Mouse (Mus musculus) left cerebral cortex, adult 2 months (tissue): ENCODE measurements around the gene Bckdha. TPM values are rescaled to one million over a fixed set of nuclear protein-coding genes. Genes with fewer than 3 reads are reported as not detected.

Experiments used
- DNase-seq, 2 experiments: peaks; one replicate each; pipeline ENCODE4 v3.0.0; 2021 to 2022; ENCODE audit warnings: low spot score in 2 of 2, mixed read lengths in 1 of 2; ENCODE audit errors: extremely low spot score in 1 of 2
- H3K27ac ChIP-seq: fragments of 200-600 bp; 2 replicates; pipeline ENCODE4 v1.8.1; 2022
- H3K4me3 ChIP-seq: fragments of 200-600 bp; 2 replicates; pipeline ENCODE4 v1.8.1; 2022
- CTCF ChIP-seq: fragments of 200-600 bp; IDR thresholded peaks from 2 replicates; pipeline ENCODE4 v1.8.1; 2022; ENCODE audit warnings: antibody characterized with exemption, mild to moderate bottlenecking, moderate library complexity
- intact Hi-C: fragments of 180-260 bp; cut with DNase I; formaldehyde crosslinking; loops from one replicate; pipeline ENCODE4 v1.15.1; 2025
- total RNA-seq, 2 experiments: library from RNA; stranded (reverse); gene quantifications; 2 replicates each; pipeline ENCODE4 v1.2.3; 2021

Bckdha gene
- total RNA-seq, 2 experiments from 2014 or later: 32.9 to 33.9 TPM

DNA sequence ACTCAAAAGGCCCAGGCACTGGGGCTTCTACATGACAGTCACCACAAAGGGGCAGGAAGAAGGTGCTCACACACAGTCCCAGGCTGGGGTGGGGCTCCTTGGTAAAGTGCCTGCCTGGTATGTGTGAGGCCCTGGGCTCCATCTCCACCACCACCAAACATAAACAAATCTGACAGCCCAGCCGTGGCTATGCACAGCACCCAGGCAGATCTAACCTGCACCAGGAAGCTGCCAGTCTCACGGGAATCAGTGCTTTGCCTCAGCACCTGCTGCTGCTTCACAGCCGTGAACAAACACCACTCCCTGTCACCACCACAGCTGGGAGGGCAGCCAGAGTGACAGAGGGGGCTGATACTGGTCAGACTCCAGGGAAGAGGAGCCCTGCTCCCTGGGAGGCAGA, 22.4 kb downstream of the Bckdha start:
- Histone ChIP-seq H3K27ac (no peak overlapping the region), H3K4me3 (no peak overlapping the region)
- TF ChIP-seq CTCF: no peak
- DNase-seq: no peak
- intact Hi-C loops: no loop called here

DNA sequence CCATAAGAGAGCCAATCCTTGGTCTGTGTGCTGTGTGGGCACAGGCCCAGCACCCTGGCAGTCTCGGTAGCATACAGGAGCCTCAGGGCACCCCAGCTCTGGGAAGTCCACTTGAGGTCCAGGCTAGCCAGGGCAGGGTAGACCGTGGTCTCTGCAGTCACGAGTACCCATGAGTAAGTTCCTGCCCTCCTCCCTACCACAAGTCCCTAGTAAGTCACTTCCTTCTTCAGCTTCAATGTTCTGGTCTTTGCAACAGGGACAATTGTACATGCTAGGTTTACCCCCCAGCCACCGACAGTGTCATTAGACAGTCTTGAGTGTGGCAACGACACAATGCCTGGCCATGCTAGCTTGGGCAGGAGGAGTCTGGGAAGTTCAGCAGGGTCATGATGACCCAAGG, 26.1 kb downstream of the Bckdha start:
- intact Hi-C loops: no loop called here
- Histone ChIP-seq H3K27ac (no peak overlapping the region), H3K4me3 (no peak overlapping the region)
- no peak for TF ChIP-seq CTCF
- DNase-seq: no peak

DNA sequence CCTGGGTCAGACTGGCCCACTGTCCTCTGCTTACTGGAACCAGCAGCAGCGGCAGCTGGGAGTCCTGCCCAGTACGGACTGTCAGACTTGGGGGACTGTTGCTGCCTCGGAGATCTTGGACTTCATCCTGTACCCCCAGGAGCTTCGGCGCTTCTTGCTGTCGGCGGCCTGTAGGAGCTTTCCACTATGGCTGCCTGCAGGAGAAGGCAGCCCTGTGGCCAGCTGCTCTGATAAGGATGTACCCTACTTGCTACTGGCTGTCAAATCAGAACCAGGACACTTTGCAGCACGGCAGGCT, 30.5 kb downstream of the Bckdha start:
- Histone ChIP-seq H3K27ac (no peak overlapping the region), H3K4me3 (no peak overlapping the region)
- intact Hi-C loops: no loop called here
- no peak for DNase-seq
- no peak for TF ChIP-seq CTCF

DNA sequence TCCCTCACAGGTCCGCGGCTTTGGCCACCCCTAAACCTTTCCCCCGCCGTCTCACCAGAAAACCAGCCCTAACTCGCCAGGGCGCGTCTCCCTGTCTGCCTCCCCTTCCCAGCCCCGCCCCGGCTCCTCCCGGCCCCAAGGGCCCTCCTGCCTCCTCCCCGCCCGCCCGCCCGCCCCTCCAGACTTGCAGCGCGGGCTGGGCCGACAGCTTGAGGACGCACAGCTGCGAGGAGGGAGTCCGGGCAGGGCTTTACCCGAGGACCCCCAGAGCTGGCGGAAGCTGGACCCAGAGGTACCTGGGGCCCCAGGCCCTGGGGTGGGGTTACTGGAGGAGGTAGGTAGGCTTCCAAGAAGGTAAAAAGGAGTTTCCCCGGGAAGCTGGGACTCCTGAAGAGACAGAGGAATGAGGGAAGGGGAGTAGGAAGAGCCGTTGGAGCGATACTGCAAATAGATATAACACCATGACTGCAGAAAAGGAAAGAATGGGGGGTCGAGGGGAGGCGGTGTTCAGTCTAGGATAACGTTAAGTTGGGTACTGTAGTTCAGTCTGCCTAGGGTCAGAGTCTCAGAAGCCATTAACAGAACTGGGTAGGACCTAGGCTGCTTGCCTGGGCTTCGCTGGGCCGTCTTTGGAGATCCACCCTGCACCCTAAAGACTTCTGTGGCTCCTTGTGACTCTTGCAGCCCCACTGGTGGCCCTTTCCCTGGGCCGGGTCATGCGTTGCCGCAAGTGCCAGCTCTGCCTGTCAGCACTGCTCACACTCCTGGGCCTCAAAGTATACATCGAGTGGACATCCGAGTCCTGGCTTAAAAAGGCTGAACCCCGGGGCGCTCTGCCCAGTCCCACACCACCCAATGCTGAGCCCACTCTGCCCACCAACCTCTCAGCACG, 31.1 kb downstream of the Bckdha start:
- intact Hi-C loops: no loop called here
- Histone ChIP-seq H3K27ac (no peak overlapping the region), H3K4me3 (peak overlapping the region; percentile 1)
- no peak for DNase-seq
- TF ChIP-seq CTCF: no peak

DNA sequence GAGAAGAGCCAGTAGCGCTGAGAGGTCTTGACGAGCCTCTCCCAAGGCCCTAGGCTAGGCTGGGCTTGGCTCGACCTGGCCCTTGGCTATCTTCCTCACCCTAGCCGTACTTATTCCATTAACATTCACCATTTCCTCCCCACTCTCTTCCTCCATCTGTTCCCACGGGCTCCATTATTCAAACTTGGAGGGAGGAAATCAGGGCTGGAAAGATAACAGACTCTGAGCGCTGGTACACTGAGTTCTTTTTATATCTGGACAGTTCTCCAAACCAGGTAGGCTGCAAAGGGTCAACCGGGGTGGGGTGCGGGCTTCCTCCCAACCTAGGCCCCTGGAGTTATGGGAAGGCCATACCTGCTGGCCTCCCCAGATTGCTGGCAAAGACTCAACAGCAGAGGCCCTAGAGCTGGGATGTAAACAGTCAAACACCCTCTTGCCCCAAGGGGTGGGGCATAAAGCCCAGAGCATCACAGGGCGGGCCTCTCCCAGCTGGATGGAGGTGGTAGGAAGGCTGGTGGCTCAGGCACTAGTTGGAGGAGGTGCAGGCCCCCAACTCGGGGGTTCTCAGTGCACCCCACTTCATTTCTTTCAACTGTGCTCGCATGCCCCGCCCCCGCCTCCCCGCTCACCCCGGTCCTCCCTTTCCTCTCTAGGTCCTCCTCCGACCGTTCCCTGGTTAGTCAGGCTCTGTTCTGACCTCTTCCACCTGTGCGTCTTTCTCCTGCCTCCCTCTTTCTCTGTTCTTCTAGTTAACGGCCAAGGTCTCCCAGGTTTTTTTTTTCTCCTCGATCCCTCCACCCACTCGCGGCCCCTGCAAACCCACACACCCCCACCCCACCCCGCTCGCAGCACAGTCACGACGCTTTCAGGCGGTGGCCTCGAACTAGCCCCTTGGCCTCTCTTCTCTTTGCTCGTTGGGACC, 32.0 kb downstream of the Bckdha start, which contains the start of gene B3gnt8:
B3gnt8 (plus strand) TSS at position 146 of the 922 bp plus-strand sequence.
- no peak for TF ChIP-seq CTCF
- intact Hi-C loops: no loop called here
- DNase-seq: no peak
- H3K4me3 ChIP-seq: peak within 1 kb of the TSS; percentile 1
- peak within 1 kb of the TSS; percentile 7; the same call in 1 of the 2 replicates for H3K27ac ChIP-seq

DNA sequence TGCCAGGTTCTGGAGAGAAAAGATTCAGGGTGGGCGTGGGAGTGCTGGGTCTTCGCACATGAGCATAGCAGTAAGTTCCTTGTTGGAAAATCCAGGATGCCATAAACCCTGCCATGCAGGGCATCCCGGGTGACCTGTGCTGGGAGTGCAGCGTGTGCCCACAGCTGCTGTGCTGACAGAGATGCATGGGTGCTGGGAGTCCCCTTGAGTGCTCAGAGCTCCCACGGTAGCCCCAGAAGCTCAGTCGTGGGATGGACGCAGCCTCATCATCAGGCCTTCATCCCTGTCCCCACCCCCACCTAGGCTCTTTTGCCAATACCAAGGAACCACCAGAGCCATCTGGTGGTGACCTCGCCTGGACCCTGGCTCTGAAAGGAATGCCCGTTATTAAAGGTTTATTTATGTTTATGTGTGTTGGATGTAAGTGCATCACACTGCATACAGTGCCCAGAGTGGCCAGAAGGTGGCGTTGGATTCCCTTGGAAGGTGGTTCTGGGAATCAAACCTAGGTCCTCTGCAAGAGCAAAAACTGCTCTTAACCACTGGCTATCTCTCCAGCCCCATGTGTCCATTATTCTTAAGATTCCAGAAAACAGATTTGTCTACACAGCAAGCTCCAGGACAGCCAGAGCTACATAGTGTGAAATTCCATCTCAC, 33.1 kb downstream of the Bckdha start:
- DNase-seq: no peak
- intact Hi-C loops: loop anchor here (2.0 kb wide), 1 partner anchor 93 kb away; the partner anchor contains the start of gene Ccdc97
- Histone ChIP-seq H3K4me3 (no peak overlapping the region), H3K27ac (no peak overlapping the region)
- TF ChIP-seq CTCF: peak; percentile 44

DNA sequence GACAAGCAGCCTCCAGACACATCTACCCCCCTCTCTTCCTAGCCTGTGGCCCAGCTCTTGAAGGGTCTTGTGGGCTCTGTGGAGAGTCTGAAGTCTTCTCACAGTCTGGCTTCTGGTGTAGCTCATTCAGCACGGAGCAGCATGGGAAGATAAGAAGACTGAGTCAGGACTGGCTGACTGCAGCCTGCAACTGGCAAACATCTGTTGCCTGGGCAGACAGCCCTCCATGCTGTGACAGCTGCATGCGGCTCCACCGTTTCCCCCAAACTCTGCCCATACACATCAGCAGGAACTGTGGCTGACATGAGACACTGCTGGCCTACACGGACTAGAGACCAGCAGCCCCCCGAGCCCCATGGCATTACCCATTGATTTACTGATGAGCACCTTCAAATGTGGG, 33.9 kb downstream of the Bckdha start:
- DNase-seq: no peak
- intact Hi-C loops: loop anchor here (2.0 kb wide), 1 partner anchor 94 kb away; the partner anchor contains the start of gene Ccdc97
- no peak for TF ChIP-seq CTCF
- no peak overlapping the region for H3K27ac ChIP-seq
- no peak overlapping the region for H3K4me3 ChIP-seq

DNA sequence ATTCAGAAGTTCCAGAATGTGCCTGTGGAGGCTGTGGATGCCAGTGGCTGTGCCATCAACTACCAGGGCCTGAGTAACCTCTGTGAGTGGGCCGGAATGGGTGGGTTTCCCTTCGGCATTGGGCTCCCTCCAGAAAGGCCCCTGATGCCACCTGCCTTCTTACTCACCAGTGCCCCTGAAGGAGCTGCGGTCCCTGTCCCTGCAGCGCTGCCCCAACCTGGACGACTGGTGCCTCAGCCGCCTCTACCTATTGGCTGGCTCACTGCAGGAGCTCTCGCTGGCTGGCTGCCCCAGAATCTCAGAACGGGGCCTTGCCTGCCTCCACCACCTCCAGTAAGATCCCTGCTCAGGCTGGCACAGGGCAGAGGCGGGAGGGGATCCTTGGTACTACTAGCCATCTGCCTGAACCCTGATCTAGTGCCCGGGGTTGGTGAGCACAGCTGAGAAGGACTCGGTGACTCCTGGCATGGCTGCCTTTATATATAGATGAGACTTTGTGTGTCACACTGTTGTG, 34.9 kb downstream of the Bckdha start:
- no peak for DNase-seq
- no peak overlapping the region for H3K4me3 ChIP-seq
- TF ChIP-seq CTCF: no peak
- H3K27ac ChIP-seq: no peak overlapping the region
- intact Hi-C loops: loop anchor here (2.0 kb wide), 1 partner anchor 95 kb away; the partner anchor contains the start of gene Ccdc97

DNA sequence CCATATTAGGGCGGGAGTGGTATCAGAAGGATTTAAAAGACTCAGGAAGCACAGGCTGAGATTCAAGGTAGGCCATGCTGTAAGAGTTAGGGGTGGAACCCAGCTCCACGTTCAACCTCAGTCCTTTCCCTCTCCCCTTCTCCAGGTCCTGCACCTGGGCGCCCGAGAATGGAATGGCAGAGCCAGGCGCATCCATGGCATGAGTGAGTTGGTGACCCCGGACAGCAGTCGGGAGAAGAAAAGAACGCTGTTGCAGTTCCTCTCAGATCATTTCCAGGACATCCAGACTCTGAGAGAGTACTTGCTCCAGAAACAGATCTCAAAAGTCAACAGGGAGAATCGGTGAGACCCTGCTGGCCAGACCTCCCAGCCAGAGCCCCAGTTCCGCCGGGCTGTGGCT, 38.0 kb downstream of the Bckdha start:
- Histone ChIP-seq H3K4me3 (no peak overlapping the region), H3K27ac (no peak overlapping the region)
- DNase-seq: no peak
- intact Hi-C loops: no loop called here
- no peak for TF ChIP-seq CTCF

DNA sequence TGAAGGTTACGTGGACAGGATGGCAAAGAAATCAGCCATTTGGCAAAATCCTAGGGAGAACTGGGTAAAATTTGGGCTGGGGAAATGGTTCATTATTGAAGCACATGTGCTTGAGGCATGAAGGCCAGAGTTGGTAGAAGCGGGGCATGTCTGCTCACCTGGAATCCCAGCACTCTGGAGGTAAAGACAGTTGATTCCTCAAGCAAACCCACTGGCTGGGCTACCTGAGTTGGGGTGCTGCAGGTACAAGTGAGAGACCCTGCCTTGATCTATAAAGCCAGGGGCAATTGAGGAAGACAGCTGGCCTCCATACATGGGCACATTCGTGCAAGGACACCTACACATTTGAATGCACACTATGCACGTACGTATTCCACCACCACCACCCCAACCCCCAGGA, 38.7 kb downstream of the Bckdha start:
- intact Hi-C loops: no loop called here
- no peak for TF ChIP-seq CTCF
- Histone ChIP-seq H3K4me3 (peak overlapping the region; percentile 67), H3K27ac (peak overlapping the region; percentile 90; the same call in 1 of the 2 replicates)
- peak in 1 of 2 experiments; percentile 10 for DNase-seq

DNA sequence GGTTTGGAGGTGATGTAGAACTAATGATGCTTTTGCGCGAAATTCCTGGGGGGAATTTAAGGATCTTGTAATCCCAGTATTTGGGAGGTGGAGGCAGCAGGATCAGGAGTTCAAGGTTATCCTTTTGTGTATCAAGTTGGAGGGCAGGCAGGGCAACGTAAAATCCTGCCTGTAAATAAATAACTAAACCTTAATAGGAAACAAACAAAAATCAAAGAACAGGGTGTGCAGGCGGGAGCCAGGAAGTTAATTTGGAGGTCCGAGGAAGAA, 39.1 kb downstream of the Bckdha start:
- peak overlapping the region; percentile 90 for H3K27ac ChIP-seq
- no peak for TF ChIP-seq CTCF
- peak overlapping the region; percentile 67 for H3K4me3 ChIP-seq
- no peak for DNase-seq
- intact Hi-C loops: no loop called here
